Mouse (Mus musculus) cerebellum, adult 9-10 months (tissue): Measurements from ENCODE around the gene Gm20521.
"Not testable (repeated sequence)": the region's sequence is repeated elsewhere in the genome, so short reads cannot be mapped to it uniquely, and the experiment has no call there.

ENCODE experiments used
- DNase-seq: peaks from one replicate; pipeline ENCODE4 v3.0.0; 2022

Gene Gm20521

DNA sequence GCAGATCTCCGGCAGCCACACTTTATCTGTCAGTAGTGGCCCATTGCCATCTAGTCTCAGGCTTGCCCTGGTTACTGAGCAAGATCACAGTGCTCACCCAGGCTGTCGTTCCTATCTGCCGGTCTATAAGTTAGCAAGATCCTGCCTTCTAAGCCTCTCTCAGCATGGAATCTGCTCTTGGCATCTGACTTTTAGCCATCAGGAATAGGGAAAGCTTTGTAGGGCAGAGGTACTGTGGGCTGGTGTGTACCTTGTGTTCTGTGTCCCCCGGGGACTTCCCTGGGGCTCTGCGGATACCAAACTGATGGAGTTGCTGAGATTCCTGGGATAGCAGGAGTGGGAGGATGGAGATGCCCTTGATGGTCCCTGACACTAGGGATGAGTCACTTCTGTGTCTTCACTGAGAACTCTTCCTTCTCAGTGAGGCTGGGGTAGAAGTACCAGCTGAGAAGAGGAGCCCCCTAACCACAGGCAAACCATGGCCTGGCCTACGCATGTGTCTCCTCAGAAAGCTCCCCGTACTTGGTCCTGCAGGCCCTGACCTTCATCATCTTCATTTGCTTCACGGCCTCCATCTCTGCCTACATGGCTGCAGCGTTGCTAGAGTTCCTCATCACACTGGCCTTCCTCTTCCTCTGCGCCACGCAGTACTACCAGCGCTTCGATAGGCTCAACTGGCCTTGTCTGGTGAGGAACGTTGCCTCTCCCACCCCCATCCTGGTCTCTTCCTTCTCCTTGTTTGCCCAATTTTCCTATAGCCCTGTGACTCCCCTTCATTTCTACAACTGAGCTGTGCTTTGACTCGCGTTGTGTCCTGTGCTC is 54.3 kb downstream of the Gm20521 start:
- DNase-seq = no peak

DNA sequence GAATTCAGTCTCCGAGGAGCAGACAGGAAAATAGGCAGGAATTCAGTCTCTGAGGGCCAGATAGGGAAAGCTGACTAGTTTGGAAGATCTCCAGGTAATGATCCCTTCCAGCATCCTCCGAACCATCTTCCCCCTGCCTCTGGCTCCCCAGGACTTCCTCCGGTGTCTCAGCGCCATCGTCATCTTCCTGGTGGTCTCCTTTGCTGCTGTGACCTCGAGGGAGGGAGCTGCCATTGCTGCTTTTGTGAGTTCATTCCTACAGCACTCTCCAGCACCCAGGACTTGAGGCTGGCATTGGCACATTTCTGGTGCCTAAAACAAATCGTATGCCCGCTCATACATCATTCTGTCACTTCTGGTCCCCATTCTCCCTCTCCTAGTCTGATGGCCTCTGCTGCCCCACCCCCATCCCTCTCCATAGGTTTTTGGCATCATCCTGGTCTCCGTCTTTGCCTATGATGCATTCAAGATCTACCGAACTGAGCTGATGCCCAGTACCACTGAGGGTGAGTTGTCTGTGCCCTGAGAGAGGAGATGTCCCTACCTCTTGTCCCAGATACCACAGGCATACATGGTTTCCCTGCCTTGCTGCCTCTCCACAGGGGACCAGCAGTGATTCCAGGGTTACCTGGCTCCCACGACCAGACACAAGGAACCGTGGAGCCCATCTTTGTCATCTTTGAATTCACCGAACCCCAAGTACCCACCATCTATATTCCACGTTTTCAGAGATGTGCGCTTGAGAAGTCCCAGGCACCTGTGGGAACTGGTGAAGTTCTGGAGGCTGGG is 55.4 kb downstream of the Gm20521 start:
- no peak for DNase-seq

DNA sequence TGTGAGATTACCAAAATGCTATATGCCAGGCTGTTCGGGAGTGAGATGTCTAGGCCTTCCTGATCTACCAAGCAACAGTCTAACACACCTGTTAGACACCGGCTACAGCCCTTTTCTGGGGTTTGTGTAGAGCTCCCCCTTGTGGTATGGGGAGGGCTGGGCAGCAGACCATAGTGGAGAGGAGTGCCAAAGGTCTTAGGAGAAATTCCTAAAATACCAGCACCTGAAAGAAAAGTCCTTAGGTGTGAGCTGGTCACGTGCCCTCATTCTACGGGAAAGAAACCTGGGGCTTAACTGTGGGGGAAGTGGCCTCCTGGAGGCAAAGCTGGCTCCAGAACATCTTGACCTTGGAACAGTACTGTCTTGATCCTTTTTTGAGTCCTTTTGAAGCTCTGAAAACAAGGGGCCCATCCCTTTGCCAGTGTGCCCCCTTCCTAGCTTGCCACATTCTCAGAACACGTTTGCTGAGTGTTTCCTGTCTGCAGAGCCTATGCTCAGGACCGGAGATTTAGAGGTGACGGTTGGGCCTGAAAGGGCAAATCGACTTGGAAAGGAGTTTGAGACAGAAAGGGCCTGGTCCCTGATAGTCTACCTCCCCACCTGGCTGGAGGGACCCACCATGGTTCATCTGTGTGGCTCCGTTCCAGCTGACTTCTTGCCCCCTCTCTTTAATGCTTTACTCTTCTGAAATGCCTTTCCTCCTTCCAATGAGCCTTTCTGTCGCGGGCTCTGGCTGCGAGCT is 56.4 kb downstream of the Gm20521 start:
- DNase-seq = peak; percentile 63

DNA sequence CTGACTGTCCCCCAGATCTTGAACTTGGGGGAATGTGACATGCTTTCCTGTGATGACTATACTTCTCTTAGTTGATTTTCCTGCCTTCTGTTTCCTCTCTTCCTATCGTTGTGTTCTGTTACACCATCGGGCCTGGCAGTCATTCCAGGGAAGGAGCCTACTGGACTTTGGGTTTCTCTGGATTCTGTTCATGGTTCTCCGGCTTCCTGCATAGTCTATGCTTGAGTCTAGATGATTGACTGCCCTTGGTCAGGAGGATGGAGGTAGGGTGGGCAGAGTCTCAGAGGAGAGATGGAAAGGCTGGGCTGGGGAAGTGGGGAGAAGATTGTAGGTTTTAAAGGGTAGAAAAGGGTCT is 56.9 kb downstream of the Gm20521 start:
- no peak for DNase-seq

DNA sequence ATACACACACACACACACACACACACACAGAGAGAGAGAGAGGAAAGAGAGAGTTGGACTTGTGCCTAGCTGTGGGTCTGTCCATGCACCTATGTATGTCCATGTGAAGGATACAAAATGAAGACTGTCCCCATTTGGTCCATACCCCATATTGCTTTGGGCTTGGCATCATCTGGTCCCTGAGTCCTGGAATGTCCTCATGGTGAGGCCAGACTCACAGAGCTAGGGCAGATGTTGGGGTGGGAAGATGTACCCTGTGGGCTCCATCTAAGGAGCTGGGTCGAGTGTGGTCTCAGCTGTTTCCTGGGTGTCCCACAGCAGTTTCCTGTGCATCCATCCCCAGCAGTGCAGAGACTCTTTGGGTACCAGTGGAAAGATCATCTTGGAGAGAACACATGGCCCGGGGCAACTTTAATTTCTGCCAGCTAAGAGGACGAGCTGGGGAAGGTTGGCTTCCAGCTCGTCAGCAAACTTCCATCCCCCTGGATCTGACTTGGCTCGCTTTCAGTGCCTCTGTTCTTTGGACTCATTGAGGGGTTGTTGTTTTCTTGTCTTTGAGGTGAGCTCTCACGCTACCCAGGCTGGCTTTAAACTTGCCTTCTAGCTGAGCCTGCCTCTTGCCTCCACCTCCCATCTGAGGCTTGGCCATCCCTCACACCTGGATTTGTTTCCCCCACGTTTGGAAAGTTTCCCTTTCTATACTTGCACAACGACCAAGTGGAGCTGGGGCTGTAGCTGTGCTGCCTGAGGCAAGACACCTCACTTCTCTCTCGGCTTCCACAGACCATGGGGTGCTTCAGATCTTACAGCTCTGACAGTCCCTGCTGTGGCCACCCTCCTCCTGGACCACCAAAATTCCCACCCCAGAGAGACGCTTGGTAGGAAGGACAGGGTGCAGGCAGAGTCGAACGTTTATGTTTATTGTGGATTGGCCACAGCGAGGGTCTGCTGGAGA is 58.1 kb downstream of the Gm20521 start:
- no peak for DNase-seq

DNA sequence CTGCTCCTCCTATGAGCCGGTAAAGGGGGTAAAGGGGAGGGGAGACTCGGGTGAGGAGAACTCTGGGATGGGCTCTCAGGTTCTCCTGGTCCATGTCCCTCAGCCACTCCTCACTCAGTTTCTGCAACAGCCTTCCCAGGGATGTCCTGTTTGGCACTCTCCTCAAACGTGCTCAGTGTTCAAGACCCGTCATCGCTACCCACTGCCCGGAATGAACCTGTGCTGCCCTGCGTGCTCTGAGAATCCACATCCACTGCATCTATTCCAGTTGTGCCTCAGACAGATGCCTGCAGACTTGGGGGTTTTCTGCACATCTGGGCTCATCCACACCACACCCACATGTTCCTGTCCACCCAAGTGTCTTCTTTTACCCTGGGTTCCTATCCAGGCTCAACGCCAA is 59.2 kb downstream of the Gm20521 start:
- DNase-seq = no peak

DNA sequence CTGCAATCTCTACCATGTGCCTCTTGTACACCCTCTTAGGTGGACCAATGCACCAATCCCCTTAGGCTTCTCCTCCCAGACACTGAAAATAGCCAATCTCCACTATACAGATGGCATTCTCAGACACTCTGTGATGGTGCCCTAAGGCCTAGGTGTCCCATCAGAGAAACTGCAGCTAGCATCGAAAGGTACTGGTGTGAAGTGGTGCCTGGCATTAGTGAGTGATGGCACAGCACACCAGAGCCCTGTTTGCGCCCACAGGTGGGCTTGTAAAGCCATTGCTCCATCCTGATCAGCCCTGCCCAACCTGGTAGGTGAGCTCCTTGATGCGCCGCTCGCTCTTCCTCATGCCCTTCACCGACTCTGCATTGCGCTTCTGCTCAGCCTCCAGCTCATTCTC is 60.7 kb downstream of the Gm20521 start:
- DNase-seq = no peak

DNA sequence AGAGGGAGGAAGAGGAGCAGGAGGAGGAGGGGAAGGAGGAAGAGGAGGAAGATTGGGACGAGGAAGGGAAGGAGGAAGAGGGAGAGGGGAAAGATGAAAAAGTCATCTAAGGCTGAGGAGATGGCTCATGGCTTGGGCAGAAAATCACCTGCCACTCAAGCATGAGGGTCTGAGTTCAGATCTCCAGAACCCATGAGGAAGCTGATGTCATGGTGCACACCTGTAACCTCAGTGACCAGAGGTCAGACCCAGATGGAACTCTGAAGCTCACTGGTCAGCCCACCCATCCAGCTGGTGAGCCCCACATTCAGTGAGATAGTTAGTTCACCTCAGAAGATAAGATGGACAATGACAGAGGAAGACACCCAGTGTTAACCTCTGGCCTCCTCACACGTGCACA is 61.7 kb downstream of the Gm20521 start:
- DNase-seq = no peak

DNA sequence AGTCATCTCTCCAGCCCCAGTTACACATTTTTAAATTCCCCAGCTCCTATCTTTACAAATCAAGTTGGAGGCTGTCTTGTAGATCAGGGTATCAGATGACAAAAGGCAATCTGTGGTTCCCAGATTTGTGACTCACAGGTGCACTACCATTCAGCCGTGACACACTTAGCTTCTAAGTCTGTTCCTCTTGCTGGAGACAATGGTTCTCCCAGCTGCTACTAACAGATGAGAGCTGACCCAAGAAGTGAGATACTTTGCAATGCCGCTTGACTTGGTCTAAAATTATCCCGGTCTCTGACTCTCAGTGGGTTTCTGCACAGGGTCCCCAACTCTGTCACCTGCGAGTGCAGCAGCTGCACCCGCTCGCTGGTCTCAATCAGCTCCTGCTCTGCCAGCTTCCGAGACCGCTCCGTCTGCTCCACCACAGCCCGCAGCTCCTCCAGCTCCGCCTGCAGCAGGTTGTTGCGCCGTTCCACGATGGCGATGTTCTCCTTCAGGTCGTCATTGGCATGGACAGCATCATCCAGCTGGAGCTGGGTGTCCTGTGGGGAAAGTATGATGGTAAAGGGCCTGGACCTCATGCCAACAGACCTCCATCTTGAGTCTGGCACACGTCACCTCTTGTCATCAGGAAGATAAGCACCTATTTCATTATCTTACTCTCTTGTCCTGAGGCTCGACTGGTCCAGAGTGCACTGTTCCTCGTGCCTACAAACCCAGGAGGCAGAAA is 62.9 kb downstream of the Gm20521 start:
- DNase-seq = no peak

DNA sequence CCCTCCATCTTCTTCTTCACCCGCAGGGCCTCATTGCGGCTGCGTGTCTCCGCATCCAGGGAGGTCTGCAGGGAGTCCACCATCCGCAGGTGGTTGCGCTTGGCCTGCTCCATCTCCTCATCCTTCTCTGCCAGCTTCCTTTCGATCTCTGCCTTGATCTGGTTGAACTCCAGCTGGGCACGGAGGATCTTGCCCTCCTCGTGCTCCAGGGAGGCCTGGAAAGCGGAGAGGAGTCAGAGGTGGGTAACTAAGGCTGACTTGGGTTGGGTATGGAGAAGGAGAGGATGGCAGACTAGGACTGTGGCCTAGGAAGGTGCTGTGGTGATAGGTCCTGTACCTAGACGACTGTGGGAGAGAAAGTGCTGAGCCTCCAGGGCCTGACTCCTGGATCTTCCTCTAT is 63.8 kb downstream of the Gm20521 start:
- DNase-seq = not testable (repeated sequence)
